Mouse (Mus musculus): ENCODE data around the gene Cops7a.

- no peak for TF ChIP-seq POLR2A (IDR thresholded peaks at IDR 0.05; ENCODE audit: insufficient read length, low read depth)
- TF ChIP-seq REST (IDR thresholded peaks at IDR 0.05; ENCODE audit: insufficient read depth, insufficient read length), result no peak
- no peak for TF ChIP-seq POLR2AphosphoS2 (IDR thresholded peaks at IDR 0.05; ENCODE audit: insufficient read length, low read depth)
- no peak for TF ChIP-seq USF1 (IDR thresholded peaks at IDR 0.05; ENCODE audit: low read depth)
- TF ChIP-seq CEBPB (IDR thresholded peaks at IDR 0.05; ENCODE audit: insufficient read depth, poor library complexity, severe bottlenecking), result no peak
- TF ChIP-seq E2F4 (IDR thresholded peaks at IDR 0.05; ENCODE audit: insufficient read depth), result no peak
- TF ChIP-seq TCF12 (IDR thresholded peaks at IDR 0.05; ENCODE audit: insufficient read depth, poor library complexity, severe bottlenecking), result no peak
- no peak for TF ChIP-seq MYOG (IDR thresholded peaks at IDR 0.05; ENCODE audit: control insufficient read depth in 1 of 3, insufficient read depth in 1 of 3, insufficient read length in 2 of 3, low read depth in 2 of 3)
- no peak for TF ChIP-seq MAX (IDR thresholded peaks at IDR 0.05; ENCODE audit: low read depth)
- TF ChIP-seq MYOD1 (IDR thresholded peaks at IDR 0.05; ENCODE audit: control insufficient read depth in 1 of 3, insufficient read length in 2 of 3, low read depth in 2 of 3), result no peak
- no peak for TF ChIP-seq SRF (IDR thresholded peaks at IDR 0.05; ENCODE audit: control insufficient read depth, insufficient read length, low read depth)
- no peak for TF ChIP-seq TCF3 (IDR thresholded peaks at IDR 0.05; ENCODE audit: insufficient read length, low read depth)
Observed at GRCm38 (mm10) chr6:124967766-124968165, 2.4 kb upstream of the Cops7a start.
